Mouse (Mus musculus) ES-E14 (cell line): ENCODE data around the gene Ctdspl2.

ENCODE experiments used
- HCFC1 ChIP-seq: IDR thresholded peaks from 2 replicates; pipeline ENCODE4 v1.6.1; 2012; ENCODE audit warnings: low read length, inconsistent platforms, borderline replicate concordance; ENCODE audit not compliant: insufficient read depth
- ZC3H11A ChIP-seq: IDR thresholded peaks from 2 replicates; pipeline ENCODE4 v1.6.1; 2012; ENCODE audit warnings: low read depth, mild to moderate bottlenecking, inconsistent platforms, low read length, borderline replicate concordance

DNA sequence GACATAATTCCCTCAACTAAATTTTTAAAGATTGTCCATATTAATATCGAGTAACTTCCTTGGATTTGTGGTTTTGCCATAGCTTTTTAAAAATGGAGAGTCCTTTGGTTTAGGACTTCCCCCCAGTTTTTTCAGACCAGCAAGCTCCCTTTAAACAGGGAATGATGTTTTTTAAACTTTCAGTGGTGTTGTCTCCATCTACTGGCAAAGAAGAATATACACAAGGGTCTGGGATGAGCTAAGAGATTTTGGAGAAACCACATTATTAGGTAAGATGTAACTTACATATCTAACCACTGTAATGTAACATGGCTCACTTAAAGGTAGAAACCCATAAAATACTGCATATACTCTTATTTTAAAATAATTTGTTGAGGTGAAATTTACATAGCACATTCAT lies 39.9 kb downstream of the Ctdspl2 start:
- no peak for TF ChIP-seq ZC3H11A
- no peak for TF ChIP-seq HCFC1
